Mouse (Mus musculus): ENCODE measurements around the gene Rpap3. TPM values are rescaled to one million over a fixed set of nuclear protein-coding genes. Genes with fewer than 3 reads are reported as not detected.

Gene Rpap3
- 5.0 and 5.2 TPM in 2 replicates for polyA plus RNA-seq (2012; rRNA removed)

DNA sequence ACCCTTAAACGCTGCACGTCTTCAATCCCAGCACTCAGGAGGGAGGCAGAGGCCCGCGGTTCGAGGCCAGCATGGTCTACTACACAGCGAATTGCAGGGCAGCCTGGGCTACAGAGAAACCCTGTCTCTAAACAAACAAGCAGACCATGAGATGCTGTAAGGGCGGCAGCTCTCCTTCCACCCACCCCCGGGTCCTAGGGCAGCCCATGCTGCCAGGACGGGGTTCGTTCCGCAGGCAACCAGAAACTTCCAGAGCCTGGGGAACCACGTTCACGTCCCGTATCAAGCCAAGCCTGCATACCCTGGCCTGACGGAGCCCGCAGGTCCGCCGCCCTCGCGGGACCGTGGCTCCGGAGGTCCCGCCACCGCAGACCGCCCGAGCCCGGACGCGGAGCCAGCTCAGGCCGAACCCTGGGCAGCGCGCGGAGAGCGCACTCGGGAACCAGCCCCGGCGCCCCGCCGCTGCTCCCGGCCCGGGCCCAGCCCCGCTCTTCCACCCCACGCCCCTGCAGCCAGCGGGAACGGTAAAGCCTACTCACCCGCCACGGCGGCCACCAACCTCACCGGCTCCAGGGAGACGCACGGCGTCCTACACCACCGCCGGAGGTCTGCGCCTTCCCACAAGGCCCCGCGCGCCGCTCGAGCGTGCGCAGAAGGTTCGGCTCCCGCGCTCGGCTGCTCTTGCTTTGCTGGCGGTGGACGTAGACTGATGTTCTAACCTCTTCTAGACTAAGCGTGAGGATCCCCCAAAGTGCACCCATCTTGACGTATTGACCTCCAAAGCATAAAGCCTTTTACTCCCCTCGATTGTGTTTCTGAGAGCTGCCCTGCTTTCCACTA lies at the start of gene Rpap3:
TSS of gene Rpap3 (minus strand) at position 615 of the 840 bp plus-strand sequence.

DNA sequence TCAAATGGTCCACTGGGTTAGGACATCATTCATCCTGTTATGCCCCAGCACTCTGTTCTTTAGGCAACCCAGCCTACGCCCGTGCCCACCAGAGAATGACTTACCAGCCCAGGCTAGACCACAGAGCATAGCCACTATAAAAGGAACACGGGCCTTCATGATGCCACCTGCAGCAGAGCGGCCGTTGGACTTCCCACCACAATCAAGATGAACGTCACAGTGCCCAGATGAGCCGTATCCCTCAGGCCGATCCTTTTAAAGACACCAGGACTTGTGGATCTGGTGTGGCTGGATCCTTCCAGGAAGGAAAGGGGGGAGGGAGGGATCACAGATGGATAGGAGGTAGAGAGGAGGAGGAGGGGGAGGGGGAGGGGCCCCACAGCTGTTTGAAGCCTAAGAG lies 25.5 kb upstream of the Rpap3 start, which contains the start of gene Endou:
TSS of gene Endou (minus strand) at position 229 of the 400 bp plus-strand sequence.

Other genes with a start within 250 kb of the Rpap3 start
- gene Endou, start 25.5 kb upstream of the Rpap3 start, polyA plus RNA-seq (2012; rRNA removed): 0.30 and 0.34 TPM in 2 replicates
- 3.1 and 3.4 TPM in 2 replicates for gene Rapgef3, start 62.1 kb upstream of the Rpap3 start, polyA plus RNA-seq (2012; rRNA removed)
- gene Slc48a1, start 72.7 kb upstream of the Rpap3 start, polyA plus RNA-seq (2012; rRNA removed): 29.3 and 30.8 TPM in 2 replicates
- 8.7 and 10.5 TPM in 2 replicates for gene Hdac7, start 138.7 kb upstream of the Rpap3 start, polyA plus RNA-seq (2012; rRNA removed)
- gene Vdr, start 204.8 kb upstream of the Rpap3 start, polyA plus RNA-seq (2012; rRNA removed): 0.05 and 0.14 TPM in 2 replicates